Mouse (Mus musculus): ENCODE measurements around the gene Cib3. TPM values are rescaled to one million over a fixed set of nuclear protein-coding genes. Genes with fewer than 3 reads are reported as not detected.

Cib3 gene
- polyA plus RNA-seq, 1 experiment from 2014 or later: not detected

- Histone ChIP-seq H3K4me2 (replicated peaks) (peak within 1 kb of the TSS; percentile 77), H3K4me3 (peak within 1 kb of the TSS; percentile 96), H3K9me3 (no peaks in the 10 kb centered on the region), H3K36me3 (no peaks in the 10 kb centered on the region), H3K4me1 (peaks cover 24% of the 10 kb centered on the region), H3K27ac (replicated peaks) (peak within 1 kb of the TSS; percentile 99), H3K27me3 (no peaks in the 10 kb centered on the region), H3K9ac (replicated peaks) (peak within 1 kb of the TSS; percentile 87)
- WGBS: under 1% methylated on average over 54 of the region's 54 CpGs
- ATAC-seq (replicated peaks): peak; percentile 96
Observed at GRCm38 (mm10) chr8:72239499-72240402, 27.1 kb upstream of the Cib3 start, which contains the start of gene Ap1m1. TSS of gene Ap1m1 (plus strand) at chr8:72240018.

- Histone ChIP-seq H3K27ac (replicated peaks) (no peak overlapping the region), H3K36me3 (peaks cover 26% of the 10 kb centered on the region), H3K4me3 (no peak overlapping the region), H3K4me2 (replicated peaks) (no peak overlapping the region), H3K9me3 (no peaks in the 10 kb centered on the region), H3K9ac (replicated peaks) (no peak overlapping the region), H3K4me1 (peaks cover 20% of the 10 kb centered on the region), H3K27me3 (peaks cover 8% of the 10 kb centered on the region; the same call in 1 of the 2 replicates)
- ATAC-seq (replicated peaks): no peak
- 93% methylated on average over 5 of the region's 5 CpGs for WGBS
Observed at GRCm38 (mm10) chr8:72222656-72223055, 10.0 kb upstream of the Cib3 start.

GRCm38 (mm10) chr8:72220758-72221157 lies 8.1 kb upstream of the Cib3 start:
- peaks cover 20% of the 10 kb centered on the region for H3K4me1 ChIP-seq
- H3K4me2 ChIP-seq (replicated peaks): peak overlapping the region; percentile 69
- no peak overlapping the region for H3K9ac ChIP-seq (replicated peaks)
- 78% methylated on average over 4 of the region's 4 CpGs for WGBS
- H3K27ac ChIP-seq (replicated peaks): no peak overlapping the region
- peaks cover 8% of the 10 kb centered on the region; the same call in 1 of the 2 replicates for H3K27me3 ChIP-seq
- peaks cover 26% of the 10 kb centered on the region for H3K36me3 ChIP-seq
- no peaks in the 10 kb centered on the region for H3K9me3 ChIP-seq
- peak overlapping the region; percentile 69 for H3K4me3 ChIP-seq
- ATAC-seq (replicated peaks): no peak

GRCm38 (mm10) chr8:72219541-72220363 lies 7.1 kb upstream of the Cib3 start, which contains the start of gene Fam32a:
TSS of gene Fam32a (plus strand) at chr8:72219730.
- no peaks in the 10 kb centered on the region for H3K9me3 ChIP-seq
- ATAC-seq (replicated peaks): peak; percentile 98
- WGBS: 18% methylated on average over 39 of the region's 39 CpGs

GRCm38 (mm10) chr8:72218781-72219540 lies 6.3 kb upstream of the Cib3 start:
- ATAC-seq (replicated peaks): 0 out of 2 replicates have a peak, but pooled peaks have one; percentile 23
- Histone ChIP-seq H3K9ac (replicated peaks) (no peak overlapping the region; the same call in 1 of the 2 replicates), H3K4me1 (peaks cover 20% of the 10 kb centered on the region), H3K27me3 (peaks cover 8% of the 10 kb centered on the region; the same call in 1 of the 2 replicates), H3K27ac (replicated peaks) (no peak overlapping the region), H3K36me3 (peaks cover 24% of the 10 kb centered on the region), H3K4me2 (replicated peaks) (peak overlapping the region; percentile 69), H3K4me3 (peak overlapping the region; percentile 69), H3K9me3 (no peaks in the 10 kb centered on the region)
- 80% methylated on average over 10 of the region's 10 CpGs for WGBS

More at GRCm38 (mm10) chr8:72219541-72220363, 7.1 kb upstream of the Cib3 start, which contains the start of gene Fam32a:
- H3K36me3 ChIP-seq: peaks cover 26% of the 10 kb centered on the region
- H3K27ac ChIP-seq (replicated peaks): peak within 1 kb of the TSS; percentile 71
- peaks cover 8% of the 10 kb centered on the region; the same call in 1 of the 2 replicates for H3K27me3 ChIP-seq
- H3K4me3 ChIP-seq: peak within 1 kb of the TSS; percentile 69
- peak within 1 kb of the TSS; percentile 69 for H3K4me2 ChIP-seq (replicated peaks)
- peaks cover 20% of the 10 kb centered on the region for H3K4me1 ChIP-seq
- H3K9ac ChIP-seq (replicated peaks): peak within 1 kb of the TSS; percentile 65

- no peak overlapping the region for H3K9ac ChIP-seq (replicated peaks)
- H3K4me1 ChIP-seq: peaks cover 8% of the 10 kb centered on the region
- ATAC-seq (replicated peaks): no peak
- H3K4me2 ChIP-seq (replicated peaks): no peak overlapping the region
- H3K27ac ChIP-seq (replicated peaks): no peak overlapping the region
- 41% methylated on average over 1 of the region's 1 CpGs for WGBS
- H3K36me3 ChIP-seq: no peaks in the 10 kb centered on the region
- no peaks in the 10 kb centered on the region for H3K9me3 ChIP-seq
- no peak overlapping the region for H3K4me3 ChIP-seq
- peaks cover 8% of the 10 kb centered on the region; the same call in 1 of the 2 replicates for H3K27me3 ChIP-seq
Observed at GRCm38 (mm10) chr8:72215871-72216270, 3.2 kb upstream of the Cib3 start.

GRCm38 (mm10) chr8:72215060-72215459 lies 2.4 kb upstream of the Cib3 start:
- H3K27me3 ChIP-seq: peaks cover 8% of the 10 kb centered on the region; the same call in 1 of the 2 replicates
- H3K4me3 ChIP-seq: no peak overlapping the region
- 25% methylated on average over 2 of the region's 2 CpGs for WGBS
- no peak overlapping the region for H3K4me2 ChIP-seq (replicated peaks)
- H3K4me1 ChIP-seq: 0 out of 2 replicates have a peak, but pooled peaks cover under 1% of the 10 kb centered on the region
- H3K9ac ChIP-seq (replicated peaks): no peak overlapping the region
- ATAC-seq (replicated peaks): no peak
- H3K9me3 ChIP-seq: no peaks in the 10 kb centered on the region
- no peaks in the 10 kb centered on the region for H3K36me3 ChIP-seq
- H3K27ac ChIP-seq (replicated peaks): no peak overlapping the region

- no peak within 1 kb of the TSS for H3K4me3 ChIP-seq
- no peaks in the 10 kb centered on the region for H3K4me1 ChIP-seq
- H3K36me3 ChIP-seq: no peaks in the 10 kb centered on the region
- H3K27ac ChIP-seq (replicated peaks): no peak within 1 kb of the TSS
- H3K4me2 ChIP-seq (replicated peaks): no peak within 1 kb of the TSS
- H3K9ac ChIP-seq (replicated peaks): no peak within 1 kb of the TSS
- 81% methylated on average over 4 of the region's 4 CpGs for WGBS
- peaks cover 8% of the 10 kb centered on the region; the same call in 1 of the 2 replicates for H3K27me3 ChIP-seq
- H3K9me3 ChIP-seq: no peaks in the 10 kb centered on the region
- no peak for ATAC-seq (replicated peaks)
Observed at GRCm38 (mm10) chr8:72213536-72213935, 899 bp upstream of the Cib3 start, which contains the start of gene Gm11034. TSS of gene Gm11034 (minus strand) at chr8:72213636.

- no peaks in the 10 kb centered on the region; the same call in 1 of the 2 replicates for H3K27me3 ChIP-seq
- no peaks in the 10 kb centered on the region for H3K4me1 ChIP-seq
- no peak for ATAC-seq (replicated peaks)
- H3K9ac ChIP-seq (replicated peaks): no peak overlapping the region
- H3K9me3 ChIP-seq: no peaks in the 10 kb centered on the region
- H3K27ac ChIP-seq (replicated peaks): no peak overlapping the region
- no peak overlapping the region for H3K4me2 ChIP-seq (replicated peaks)
- H3K36me3 ChIP-seq: no peaks in the 10 kb centered on the region
- no peak overlapping the region for H3K4me3 ChIP-seq
- 75% methylated on average over 1 of the region's 1 CpGs for WGBS
Observed at GRCm38 (mm10) chr8:72211846-72212245, 791 bp downstream of the Cib3 start.

- 73% methylated on average over 2 of the region's 2 CpGs for WGBS
- no peak for ATAC-seq (replicated peaks)
- Histone ChIP-seq H3K27me3 (no peaks in the 10 kb centered on the region; the same call in 1 of the 2 replicates), H3K4me3 (no peak overlapping the region), H3K4me1 (no peaks in the 10 kb centered on the region), H3K9ac (replicated peaks) (no peak overlapping the region), H3K4me2 (replicated peaks) (no peak overlapping the region), H3K36me3 (no peaks in the 10 kb centered on the region), H3K27ac (replicated peaks) (no peak overlapping the region), H3K9me3 (no peaks in the 10 kb centered on the region)
Observed at GRCm38 (mm10) chr8:72210710-72211109, 1.9 kb downstream of the Cib3 start.

- 79% methylated on average over 4 of the region's 4 CpGs for WGBS
Observed at GRCm38 (mm10) chr8:72210222-72210621, 2.4 kb downstream of the Cib3 start.

More at GRCm38 (mm10) chr8:72210222-72210621, 2.4 kb downstream of the Cib3 start:
- Histone ChIP-seq H3K4me3 (no peak overlapping the region), H3K27ac (replicated peaks) (no peak overlapping the region), H3K9ac (replicated peaks) (no peak overlapping the region), H3K36me3 (no peaks in the 10 kb centered on the region), H3K4me2 (replicated peaks) (no peak overlapping the region), H3K4me1 (no peaks in the 10 kb centered on the region), H3K9me3 (no peaks in the 10 kb centered on the region), H3K27me3 (no peaks in the 10 kb centered on the region; the same call in 1 of the 2 replicates)
- ATAC-seq (replicated peaks): no peak

Measured in forebrain, embryonic 15.5 days (tissue).